Mouse (Mus musculus): ENCODE measurements around the gene Bag6.

- TF ChIP-seq CTCF (IDR thresholded peaks at IDR 0.05) (no peak), EP300 (IDR thresholded peaks at IDR 0.05; ENCODE audit: insufficient read depth, low read depth, low read length) (no peak)
Measured at GRCm38 (mm10) chr17:35085208-35085865, 49.6 kb upstream of the Bag6 start, which contains the start of gene Ly6g6f.
